Mouse (Mus musculus) midbrain, embryonic 12.5 days (tissue): ENCODE measurements around the gene Ptma. TPM values are rescaled to one million over a fixed set of nuclear protein-coding genes. Genes with fewer than 3 reads are reported as not detected.
A peak's percentile ranks its signal among the peaks of the same experiment; 100 is the strongest.
"Not testable (repeated sequence)": the region's sequence is repeated elsewhere in the genome, so short reads cannot be mapped to it uniquely, and the experiment has no call there.

Experiments used
- ATAC-seq: fragments of 200-750 bp; cut with Nextera tagmentation; 2 replicates; pipeline ENCODE4 v1.8.0; 2017; ENCODE audit warnings: low read depth, moderate TSS enrichment, moderate library complexity; ENCODE audit not compliant: low FRiP score
- H3K27ac ChIP-seq: fragments of 300-500 bp; sonication (generic); replicated peaks from 2 replicates; pipeline ENCODE4 v1.5.1; 2016; ENCODE audit warnings: mild to moderate bottlenecking
- H3K27me3 ChIP-seq: fragments of 300-500 bp; sonication (generic); 2 replicates; pipeline ENCODE4 v1.6.1; 2016; ENCODE audit warnings: mild to moderate bottlenecking
- H3K36me3 ChIP-seq: fragments of 300-500 bp; sonication (generic); 2 replicates; pipeline ENCODE4 v1.6.1; 2016
- H3K4me1 ChIP-seq: fragments of 300-500 bp; sonication (generic); 2 replicates; pipeline ENCODE4 v1.6.1; 2016
- H3K4me2 ChIP-seq: fragments of 300-500 bp; sonication (generic); replicated peaks from 2 replicates; pipeline ENCODE4 v1.6.1; 2016; ENCODE audit warnings: mild to moderate bottlenecking, moderate library complexity
- H3K4me3 ChIP-seq: fragments of 300-500 bp; sonication (generic); 2 replicates; pipeline ENCODE4 v1.5.1; 2016; ENCODE audit warnings: mild to moderate bottlenecking
- H3K9ac ChIP-seq: fragments of 300-500 bp; sonication (generic); replicated peaks from 2 replicates; pipeline ENCODE4 v1.6.1; 2016; ENCODE audit warnings: mild to moderate bottlenecking, moderate library complexity
- H3K9me3 ChIP-seq: fragments of 300-500 bp; sonication (generic); 2 replicates; pipeline ENCODE4 v1.6.1; 2016; ENCODE audit warnings: mild to moderate bottlenecking
- WGBS: fragments of 180-500 bp; shearing (Covaris S2); methylation state at CpG from one replicate; pipeline ENCODE4 v1.1.7; 2016; 5-methylcytosine and 5-hydroxymethylcytosine counted together
- polyA plus RNA-seq: library from polyadenylated mRNA; unstranded; fragments of >200 nt; fragmentation: Nextera tagmentation; extraction: Ambion mirVana; gene quantifications from 2 replicates; pipeline ENCODE4 v1.2.1, GENCODE M21; 2016

The Ptma gene
- polyA plus RNA-seq, 1 experiment from 2014 or later, result 2,626 TPM

DNA sequence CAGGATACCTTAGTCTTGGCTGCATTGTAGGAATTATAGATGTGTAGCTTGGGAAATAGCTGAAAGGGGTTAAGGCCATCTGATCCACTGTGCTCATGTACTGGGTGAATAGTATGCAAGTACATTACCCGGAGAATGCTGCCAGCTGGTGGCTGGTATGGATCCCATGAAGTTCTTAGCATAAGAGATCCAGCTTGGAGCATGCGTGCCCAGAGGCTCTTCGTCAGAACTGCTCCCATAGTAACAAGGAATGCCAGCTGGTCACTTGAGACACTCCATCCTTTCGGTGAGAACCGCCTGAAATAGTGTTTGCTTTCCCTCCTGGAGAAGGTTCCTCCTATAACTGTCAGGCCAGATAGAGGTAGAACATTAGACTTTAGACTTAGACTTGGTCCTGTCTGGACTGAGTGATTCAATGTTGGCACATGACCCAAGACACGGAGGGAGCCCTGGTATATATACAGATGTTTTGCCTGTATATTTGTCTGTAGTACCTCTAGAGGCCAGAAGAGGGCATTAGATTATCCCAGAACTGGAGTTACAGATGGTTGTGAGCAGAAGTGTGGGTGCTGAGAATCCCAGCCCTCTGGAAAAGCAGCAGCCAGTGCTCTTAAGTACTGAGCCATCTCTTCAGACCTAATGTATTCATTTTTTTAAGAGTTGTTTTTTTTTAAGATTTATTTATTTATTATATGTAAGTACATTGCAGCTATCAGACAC lies 7.0 kb downstream of the Ptma start:
- no peak for ATAC-seq

DNA sequence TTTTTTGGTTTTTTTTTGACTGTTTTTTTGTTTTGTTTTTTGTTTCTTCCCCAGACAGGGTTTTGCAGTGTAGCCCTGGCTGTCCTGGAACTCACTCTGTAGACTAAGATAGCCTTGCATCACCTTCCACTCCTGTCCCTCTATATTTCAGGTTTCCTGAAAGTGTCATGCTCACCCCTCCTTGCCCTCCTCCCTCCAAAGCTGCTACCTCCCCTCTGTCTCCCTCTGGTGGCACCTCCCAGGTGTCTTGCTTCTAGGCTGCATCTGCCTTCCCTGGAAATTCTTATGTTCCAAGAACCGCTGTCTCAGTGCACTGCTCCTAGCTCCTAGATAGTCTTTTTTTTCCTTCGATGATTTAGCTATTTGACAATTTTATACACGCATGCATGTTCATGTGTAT lies 11.9 kb downstream of the Ptma start:
- Histone ChIP-seq H3K9me3 (no peaks in the 10 kb centered on the region), H3K4me3 (no peak overlapping the region), H3K27ac (no peak overlapping the region), H3K4me1 (no peaks in the 10 kb centered on the region), H3K9ac (no peak overlapping the region), H3K36me3 (peaks cover 28% of the 10 kb centered on the region), H3K4me2 (no peak overlapping the region), H3K27me3 (no peaks in the 10 kb centered on the region)
- ATAC-seq, result no peak
- 63% methylated on average over 3 of the region's 3 CpGs for WGBS

More for the DNA sequence above, 7.0 kb downstream of the Ptma start:
- Histone ChIP-seq H3K4me2 (no peak overlapping the region), H3K9ac (0 out of 2 replicates have a peak overlapping the region, but pooled peaks have one; percentile 15), H3K4me1 (peaks cover 34% of the 10 kb centered on the region), H3K27ac (no peak overlapping the region; the same call in 1 of the 2 replicates), H3K36me3 (peaks cover 27% of the 10 kb centered on the region), H3K27me3 (no peaks in the 10 kb centered on the region), H3K4me3 (no peak overlapping the region), H3K9me3 (no peaks in the 10 kb centered on the region)
- 84% methylated on average over 6 of the region's 6 CpGs for WGBS

DNA sequence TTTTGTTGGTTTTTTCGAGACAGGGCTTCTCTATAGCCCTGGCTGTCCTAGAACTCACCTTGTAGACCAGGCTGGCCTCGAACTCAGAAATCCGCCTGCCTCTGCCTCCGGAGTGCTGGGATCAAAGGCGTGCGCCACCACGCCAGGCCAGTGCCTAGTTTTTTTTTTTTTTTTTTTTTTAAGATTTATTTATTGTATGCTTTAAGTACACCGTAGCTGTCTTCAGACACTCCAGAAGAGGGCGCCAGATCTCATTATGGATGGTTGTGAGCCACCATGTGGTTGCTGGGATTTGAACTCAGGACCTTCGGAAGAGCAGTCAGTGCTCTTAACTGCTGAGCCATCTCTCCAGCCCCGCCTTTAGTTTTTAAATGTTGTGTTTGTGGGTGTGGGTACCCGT lies 13.1 kb downstream of the Ptma start:
- not testable (repeated sequence) for ATAC-seq, H3K4me1 ChIP-seq, H3K9me3 ChIP-seq, H3K27ac ChIP-seq, H3K4me3 ChIP-seq, H3K4me2 ChIP-seq, H3K9ac ChIP-seq, H3K27me3 ChIP-seq
- 86% methylated on average over 12 of the region's 12 CpGs for WGBS
- H3K36me3 ChIP-seq, result peaks cover 36% of the 10 kb centered on the region

DNA sequence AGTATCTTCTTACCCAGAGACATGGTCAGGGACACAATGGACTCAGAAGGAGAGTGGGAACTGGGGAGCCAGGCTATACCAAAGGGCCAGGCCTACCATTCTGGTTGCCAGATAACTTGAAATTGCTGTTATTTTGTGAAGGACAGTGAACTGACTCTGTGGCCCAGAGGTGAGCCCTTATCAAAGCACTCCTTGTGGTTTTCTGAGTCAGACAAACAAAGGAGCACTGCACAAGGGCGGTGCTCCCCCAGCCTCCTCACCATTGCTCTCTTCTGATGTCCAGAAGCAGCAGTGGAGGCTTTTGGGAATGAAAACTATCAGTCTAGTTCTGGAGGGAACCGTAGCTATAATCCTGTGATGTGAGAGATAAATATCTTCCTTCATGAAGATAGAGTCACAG lies 16.1 kb downstream of the Ptma start:
- Histone ChIP-seq H3K4me3 (no peak overlapping the region), H3K27ac (no peak overlapping the region), H3K27me3 (no peaks in the 10 kb centered on the region), H3K9ac (no peak overlapping the region), H3K36me3 (peaks cover 60% of the 10 kb centered on the region), H3K4me2 (no peak overlapping the region), H3K9me3 (no peaks in the 10 kb centered on the region), H3K4me1 (no peaks in the 10 kb centered on the region)
- WGBS, result 89% methylated on average over 2 of the region's 2 CpGs
- ATAC-seq, result no peak

DNA sequence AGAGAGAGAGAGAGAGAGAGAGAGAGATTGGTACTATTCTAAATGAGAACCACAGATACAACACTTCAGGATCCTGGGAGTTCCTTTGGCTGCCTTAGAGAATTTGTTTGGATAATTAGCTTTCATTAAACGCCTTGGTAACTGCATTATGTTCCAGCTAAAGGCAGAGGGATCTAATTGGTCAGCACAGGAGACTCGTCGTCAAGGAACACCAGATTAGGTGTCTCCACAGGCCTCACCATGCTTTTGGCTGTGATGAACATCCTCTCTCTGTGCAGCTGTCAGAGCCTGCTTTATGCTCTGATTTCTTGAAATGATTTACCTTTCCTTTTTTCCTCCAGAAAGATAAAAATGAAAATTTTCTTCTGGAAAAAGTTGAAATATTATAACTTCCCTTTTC lies 20.3 kb downstream of the Ptma start:
- H3K4me3 ChIP-seq, result no peak overlapping the region
- H3K36me3 ChIP-seq, result peaks cover 53% of the 10 kb centered on the region
- H3K9me3 ChIP-seq, result no peaks in the 10 kb centered on the region
- no peak overlapping the region for H3K9ac ChIP-seq
- no peaks in the 10 kb centered on the region for H3K27me3 ChIP-seq
- H3K4me2 ChIP-seq, result no peak overlapping the region
- no peak overlapping the region for H3K27ac ChIP-seq
- WGBS, result 70% methylated on average over 3 of the region's 3 CpGs
- no peaks in the 10 kb centered on the region for H3K4me1 ChIP-seq
- no peak for ATAC-seq

DNA sequence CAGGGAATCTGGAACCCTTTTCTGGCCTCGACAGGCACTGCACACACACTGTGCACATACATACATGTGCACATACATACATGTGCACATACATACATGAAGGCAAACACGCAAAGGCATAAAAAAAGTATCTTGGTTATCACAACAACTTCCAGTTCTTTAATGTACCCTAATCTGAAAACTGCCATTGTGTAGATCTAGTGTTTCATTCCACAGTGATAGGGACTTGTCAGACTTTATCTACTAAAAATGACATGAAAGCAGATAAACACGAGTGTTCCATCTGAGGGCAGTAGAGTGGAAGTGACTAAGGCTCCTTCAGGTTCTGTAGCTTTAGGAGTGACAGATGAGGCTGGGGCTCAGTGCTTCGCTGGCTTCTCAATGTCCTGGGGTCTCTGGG lies 24.8 kb downstream of the Ptma start:
- H3K27me3 ChIP-seq, result no peaks in the 10 kb centered on the region
- no peak overlapping the region for H3K4me3 ChIP-seq
- no peak overlapping the region for H3K9ac ChIP-seq
- ATAC-seq, result no peak
- peaks cover 8% of the 10 kb centered on the region for H3K36me3 ChIP-seq
- no peaks in the 10 kb centered on the region for H3K4me1 ChIP-seq
- 74% methylated on average over 4 of the region's 4 CpGs for WGBS
- H3K4me2 ChIP-seq, result no peak overlapping the region
- H3K27ac ChIP-seq, result no peak overlapping the region
- no peaks in the 10 kb centered on the region for H3K9me3 ChIP-seq

DNA sequence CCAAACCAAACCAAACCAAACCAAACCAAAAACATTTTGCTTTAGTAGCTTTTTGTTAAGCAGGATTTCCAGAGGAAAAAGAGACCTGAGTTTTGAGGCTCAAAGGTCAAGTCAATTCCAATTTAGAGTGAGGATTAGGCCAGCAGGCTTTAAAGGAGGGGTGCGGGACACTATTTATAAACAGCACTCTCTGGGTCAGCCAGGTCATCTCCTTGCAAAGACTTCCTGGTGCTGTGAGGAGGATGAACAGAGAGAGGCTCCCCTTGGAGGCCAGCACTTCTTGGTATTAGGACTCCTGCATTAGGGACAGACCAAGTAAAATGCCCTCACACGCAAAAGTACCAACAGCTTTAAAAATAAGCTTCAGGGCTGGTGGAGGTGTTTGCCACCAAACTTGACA lies 25.4 kb downstream of the Ptma start:
- ATAC-seq, result no peak
- Histone ChIP-seq H3K9me3 (no peaks in the 10 kb centered on the region), H3K4me2 (no peak overlapping the region), H3K4me1 (no peaks in the 10 kb centered on the region), H3K9ac (no peak overlapping the region), H3K4me3 (no peak overlapping the region), H3K27me3 (no peaks in the 10 kb centered on the region), H3K27ac (no peak overlapping the region), H3K36me3 (peaks cover 9% of the 10 kb centered on the region; the same call in 1 of the 2 replicates)
- WGBS, result 10% methylated on average over 2 of the region's 2 CpGs

DNA sequence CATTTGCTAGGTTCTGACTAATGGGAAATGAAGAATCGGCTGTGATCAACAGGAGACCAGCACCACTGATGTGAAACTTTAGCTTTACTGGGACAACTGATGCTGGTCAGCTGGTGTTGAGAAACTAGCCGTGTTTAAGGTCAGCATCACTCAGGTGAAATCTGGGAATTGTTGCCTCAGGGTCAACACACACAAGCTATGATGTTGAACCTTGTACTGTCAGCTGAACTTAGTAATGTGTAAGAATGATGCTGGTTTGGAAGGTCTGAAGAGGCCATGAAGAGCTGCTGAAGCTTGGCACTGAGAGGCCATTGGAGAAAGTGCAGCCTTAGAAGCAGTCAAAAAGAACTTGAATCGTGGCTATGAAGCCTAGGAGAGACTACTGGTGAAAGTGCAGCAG lies 29.1 kb downstream of the Ptma start:
- H3K4me3 ChIP-seq, result no peak overlapping the region
- peaks cover 10% of the 10 kb centered on the region; the same call in 1 of the 2 replicates for H3K36me3 ChIP-seq
- 83% methylated on average over 3 of the region's 3 CpGs for WGBS

DNA sequence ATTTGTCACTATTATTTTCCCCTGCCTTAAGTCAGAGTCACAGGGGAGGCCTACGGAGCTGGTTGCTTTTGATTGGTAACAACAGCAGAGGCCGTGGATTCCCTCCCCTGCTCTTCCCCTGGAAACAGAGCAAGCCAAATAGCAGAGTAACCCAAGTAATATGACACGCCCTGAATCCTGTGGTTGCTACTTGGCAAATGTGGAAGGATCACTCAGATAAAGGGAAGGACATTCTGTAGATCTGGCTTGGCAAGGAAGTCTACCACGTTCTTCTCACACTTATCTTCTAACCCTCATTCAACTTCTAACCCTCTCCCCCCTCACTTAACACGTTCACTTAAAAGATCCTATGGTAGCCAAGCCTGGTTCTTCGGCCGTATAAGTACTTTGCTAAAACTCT lies 31.3 kb downstream of the Ptma start:
- no peak for ATAC-seq
- Histone ChIP-seq H3K9ac (no peak overlapping the region), H3K27ac (no peak overlapping the region), H3K27me3 (no peaks in the 10 kb centered on the region), H3K4me1 (no peaks in the 10 kb centered on the region), H3K4me3 (no peak overlapping the region), H3K36me3 (peaks cover 22% of the 10 kb centered on the region), H3K9me3 (no peaks in the 10 kb centered on the region), H3K4me2 (no peak overlapping the region)
- WGBS, result 86% methylated on average over 7 of the region's 7 CpGs

More for the DNA sequence above, 29.1 kb downstream of the Ptma start:
- no peak overlapping the region for H3K27ac ChIP-seq
- H3K4me2 ChIP-seq, result no peak overlapping the region
- ATAC-seq, result no peak
- H3K9ac ChIP-seq, result no peak overlapping the region
- H3K27me3 ChIP-seq, result no peaks in the 10 kb centered on the region
- no peaks in the 10 kb centered on the region for H3K9me3 ChIP-seq
- no peaks in the 10 kb centered on the region for H3K4me1 ChIP-seq

DNA sequence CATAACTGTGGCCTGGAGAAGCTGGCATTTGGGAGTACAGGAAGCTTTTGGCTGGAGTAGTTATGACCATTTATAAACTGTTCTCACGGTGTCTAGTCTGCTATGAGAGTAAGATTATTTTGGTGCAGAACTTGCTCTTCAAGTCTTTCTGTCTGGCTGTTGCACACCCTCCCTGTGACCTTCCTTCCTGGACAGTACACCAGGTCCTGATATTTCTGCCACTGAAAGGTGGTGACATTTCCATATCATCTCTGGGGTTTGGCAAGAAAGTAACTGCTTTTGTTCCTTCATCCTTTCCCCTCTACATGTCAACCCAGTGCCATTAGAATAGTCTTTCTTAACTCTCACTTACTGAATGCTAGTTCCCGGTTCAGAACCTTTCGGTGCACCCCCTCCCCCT lies 32.7 kb downstream of the Ptma start:
- no peaks in the 10 kb centered on the region for H3K27me3 ChIP-seq
- H3K9ac ChIP-seq, result no peak overlapping the region
- H3K4me1 ChIP-seq, result no peaks in the 10 kb centered on the region
- no peak overlapping the region for H3K27ac ChIP-seq
- peaks cover 36% of the 10 kb centered on the region for H3K36me3 ChIP-seq
- H3K4me2 ChIP-seq, result no peak overlapping the region
- 93% methylated on average over 3 of the region's 3 CpGs for WGBS
- H3K4me3 ChIP-seq, result no peak overlapping the region
- no peak for ATAC-seq
- no peaks in the 10 kb centered on the region for H3K9me3 ChIP-seq

DNA sequence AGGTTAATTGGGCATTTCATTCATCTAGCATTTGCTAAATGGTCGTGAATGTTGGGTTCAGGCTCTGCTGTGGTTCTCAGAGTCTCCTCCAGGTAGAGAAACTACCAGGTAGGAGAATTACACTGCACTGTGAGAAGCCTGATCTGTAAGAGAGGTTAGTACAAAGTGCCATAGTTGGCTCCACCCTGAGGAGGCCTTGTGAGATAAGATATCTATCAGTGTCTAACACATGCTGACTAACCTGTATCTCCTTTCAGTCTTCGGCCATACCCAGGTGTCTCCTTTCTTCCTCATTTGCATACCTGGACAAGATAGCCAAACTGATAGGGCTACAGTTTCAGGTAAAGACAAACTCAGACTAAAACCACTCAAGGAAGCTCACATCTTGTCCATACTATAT lies 36.1 kb downstream of the Ptma start:
- H3K9me3 ChIP-seq, result no peaks in the 10 kb centered on the region
- no peak for ATAC-seq
- WGBS, result 85% methylated on average over 2 of the region's 2 CpGs
- no peak overlapping the region for H3K9ac ChIP-seq
- no peaks in the 10 kb centered on the region for H3K4me1 ChIP-seq
- H3K27me3 ChIP-seq, result no peaks in the 10 kb centered on the region
- no peak overlapping the region for H3K4me2 ChIP-seq
- H3K4me3 ChIP-seq, result no peak overlapping the region
- H3K27ac ChIP-seq, result no peak overlapping the region
- peaks cover 28% of the 10 kb centered on the region for H3K36me3 ChIP-seq

DNA sequence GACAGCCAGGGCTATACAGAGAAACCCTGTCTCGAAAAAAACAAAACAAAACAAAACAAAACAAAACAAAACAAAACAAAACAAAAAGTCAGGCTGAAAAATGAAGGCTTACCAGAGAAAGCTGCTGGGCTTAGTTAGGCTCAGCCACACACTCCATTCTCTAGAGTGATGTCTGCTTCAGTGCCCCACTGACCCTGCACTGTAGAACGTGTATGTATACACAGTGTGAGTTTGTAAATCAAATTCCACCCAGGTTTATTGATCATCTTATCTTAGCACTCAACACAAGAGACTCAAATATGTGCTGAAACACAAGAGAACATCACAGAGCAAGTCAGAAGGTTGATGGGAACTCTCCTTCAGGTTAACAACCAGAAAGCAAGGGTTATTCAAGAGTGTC lies 41.9 kb downstream of the Ptma start:
- Histone ChIP-seq H3K27ac (no peak overlapping the region), H3K27me3 (no peaks in the 10 kb centered on the region), H3K9ac (no peak overlapping the region), H3K9me3 (no peaks in the 10 kb centered on the region), H3K4me3 (no peak overlapping the region), H3K36me3 (peaks cover 11% of the 10 kb centered on the region), H3K4me1 (no peaks in the 10 kb centered on the region), H3K4me2 (no peak overlapping the region)
- 80% methylated on average over 2 of the region's 2 CpGs for WGBS
- ATAC-seq, result no peak
